Mouse (Mus musculus): Measurements from ENCODE around the gene Ankrd60.

GRCm38 (mm10) chr2:173534581-173534980, 43.6 kb downstream of the Ankrd60 start:
- no peak for TF ChIP-seq FLI1 (IDR thresholded peaks at IDR 0.05; ENCODE audit: low read length)
- TF ChIP-seq GATA1 (IDR thresholded peaks at IDR 0.05; ENCODE audit: borderline replicate concordance, low read length), result no peak

Data from megakaryocyte, embryonic 14.5 days (primary cell).